Mouse (Mus musculus) adrenal gland, adult 18-20 months (tissue): Measurements from ENCODE around the gene Mark4. TPM values are rescaled to one million over a fixed set of nuclear protein-coding genes. Genes with fewer than 3 reads are reported as not detected.

Experiments used
- DNase-seq, 2 experiments: peaks; one replicate each; pipeline ENCODE4 v3.0.0; 2021 to 2022; ENCODE audit warnings: low spot score in 2 of 2
- long read RNA-seq, 2 experiments: library from polyadenylated mRNA; stranded (forward); transcript quantifications; one replicate each; pipeline ENCODE4 v2.0.0; 2021
- total RNA-seq, 2 experiments: library from RNA; stranded (reverse); gene quantifications; 1 replicate in 1 of 2; 2 replicates in 1 of 2; pipeline ENCODE4 v1.2.3; 2021

The Mark4 gene
- total RNA-seq = 10 to 100 TPM; 35.9 to 54.0 TPM
- long read RNA-seq, experiment 1, transcript Mark4-201 (17 exons, 3,886 nt) = major isoform, 16 of 30 reads
- long read RNA-seq, experiment 1, partial matches to known transcripts = 8 of 30 reads
- long read RNA-seq, experiment 1, other reads (novel, unspliced or antisense) = 5 of 30 reads
- long read RNA-seq, experiment 2, transcript Mark4-201 (17 exons, 3,886 nt) = major isoform, 6 of 30 reads
- long read RNA-seq, experiment 2, partial matches to known transcripts = 17 of 30 reads
- long read RNA-seq, experiment 2, other reads (novel, unspliced or antisense) = 6 of 30 reads

DNA sequence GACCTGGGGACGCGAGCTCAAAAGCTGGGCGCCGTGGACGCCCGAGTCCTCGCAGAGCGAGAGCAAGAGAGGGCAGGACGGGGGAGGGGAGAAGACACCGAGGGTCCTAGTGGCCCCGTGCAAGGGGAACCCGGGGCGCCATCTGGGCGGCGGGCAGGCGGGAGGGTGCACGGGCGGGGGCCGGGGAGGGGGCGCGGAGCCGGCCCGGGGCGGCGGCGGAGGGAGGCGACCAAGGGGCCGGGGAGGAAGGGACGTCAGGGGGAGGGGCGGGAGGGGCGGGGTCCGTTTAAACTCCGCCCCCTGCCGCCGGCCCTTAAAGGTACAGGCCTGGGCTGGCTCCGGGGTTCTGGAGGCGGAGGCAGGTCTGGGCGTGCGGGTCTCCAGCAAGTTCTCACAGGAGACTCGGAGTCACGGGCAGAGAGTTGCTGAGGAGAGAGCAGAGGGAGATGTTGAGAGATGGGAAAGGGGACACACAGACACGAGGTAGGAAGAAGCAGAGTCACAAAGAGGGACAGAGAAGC lies at the start of gene Mark4:
Gene Mark4, minus strand, starts transcription at position 231 of the 521 bp plus-strand sequence.
- DNase-seq = peak; percentile 80

DNA sequence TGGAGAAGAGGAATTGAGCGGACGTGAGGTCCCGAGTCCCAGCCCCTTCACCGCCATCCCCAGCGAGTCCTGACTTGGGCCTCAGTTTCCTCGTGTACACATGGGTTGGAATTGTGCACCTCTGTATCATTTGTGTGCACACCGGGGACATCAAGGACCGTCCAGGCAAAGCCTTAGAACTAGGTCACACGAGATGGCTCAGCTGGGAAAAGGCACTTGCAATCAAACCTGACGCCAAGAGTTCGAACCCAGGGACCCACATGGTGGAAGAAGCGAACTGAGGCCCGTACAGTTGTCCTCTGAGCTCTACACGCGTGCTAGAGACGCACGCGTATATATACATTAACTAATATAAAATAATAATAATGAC lies 49.0 kb upstream of the Mark4 start:
- no peak for DNase-seq

DNA sequence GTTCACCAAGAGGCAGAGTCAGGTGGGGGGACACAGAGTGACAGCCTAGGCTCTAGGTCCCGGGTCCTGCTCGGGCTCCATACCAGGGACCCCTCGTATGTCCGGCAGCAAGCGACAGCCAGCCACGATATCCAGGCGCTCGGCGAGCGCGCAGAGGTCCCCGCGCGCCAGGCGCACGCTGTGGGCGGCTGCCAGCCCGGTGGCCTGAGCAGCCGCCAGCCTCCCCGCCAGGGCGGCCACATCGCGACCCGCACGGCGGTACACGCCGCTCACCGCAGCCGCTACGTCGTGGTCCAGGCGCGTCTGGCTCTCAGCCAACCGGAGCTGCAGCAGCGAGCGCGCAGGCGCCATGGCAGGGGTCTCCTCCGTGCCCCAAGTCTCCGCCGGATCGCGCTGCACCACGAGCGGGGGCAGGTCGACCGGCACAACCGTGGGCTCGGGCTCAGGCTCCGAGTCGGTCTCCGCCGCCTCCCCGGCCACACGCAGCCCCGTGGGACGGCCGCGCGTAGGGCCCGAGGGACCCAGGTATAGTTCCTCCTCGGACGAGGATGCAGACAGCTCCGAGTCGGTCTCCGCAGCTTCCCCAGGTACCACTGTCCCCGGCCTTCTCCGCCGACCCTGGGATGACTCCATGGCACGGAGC lies 48.5 kb upstream of the Mark4 start:
- DNase-seq = peak; percentile 61 to 71

DNA sequence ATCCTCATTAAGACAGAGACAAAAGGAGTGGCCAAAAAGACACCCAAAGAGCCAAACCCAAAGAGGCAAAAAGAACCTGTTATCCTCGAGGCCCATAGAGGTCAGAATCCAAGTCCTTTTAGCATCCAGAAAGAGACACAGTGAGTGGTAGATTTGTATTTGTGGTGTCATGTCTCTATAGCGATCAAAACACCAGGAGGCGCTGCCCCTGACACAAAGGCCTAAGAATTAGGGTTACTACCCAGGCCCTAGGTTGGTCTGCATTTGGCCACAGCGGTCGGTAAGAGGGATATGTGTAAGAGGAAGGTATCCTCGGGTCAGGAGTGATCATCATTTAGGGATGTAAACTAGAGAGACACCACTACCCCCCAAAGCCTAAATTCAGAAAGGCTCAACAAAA lies 47.7 kb upstream of the Mark4 start:
- DNase-seq = no peak

DNA sequence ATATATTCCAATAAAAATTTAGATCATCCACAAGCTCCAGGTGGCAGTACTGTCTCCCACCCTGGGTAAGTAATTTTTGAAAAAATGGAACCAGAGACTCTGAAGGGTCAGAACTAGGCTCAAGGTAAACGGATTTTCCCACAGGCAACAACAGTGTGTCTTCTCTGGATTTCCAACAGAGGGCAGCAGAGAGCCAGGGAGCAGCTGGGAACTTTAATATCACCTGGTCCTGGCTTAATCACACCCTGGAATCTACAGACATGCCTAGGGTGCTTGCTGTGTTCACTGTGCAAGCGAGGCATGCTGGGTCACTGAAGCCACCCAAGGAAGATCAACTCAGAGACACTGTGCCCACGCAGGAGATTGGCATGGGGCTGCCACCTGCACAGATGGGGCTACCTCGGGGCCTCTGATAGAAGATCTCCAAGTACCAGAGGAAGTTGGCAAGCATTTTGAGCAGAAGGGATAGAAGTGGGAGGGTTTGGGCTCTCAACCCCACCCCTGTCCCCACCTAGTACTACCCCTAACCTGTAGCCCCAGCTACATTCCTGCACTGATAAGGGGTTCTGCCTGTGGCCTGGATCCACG lies 45.0 kb upstream of the Mark4 start:
- DNase-seq = peak; percentile 53 to 57

DNA sequence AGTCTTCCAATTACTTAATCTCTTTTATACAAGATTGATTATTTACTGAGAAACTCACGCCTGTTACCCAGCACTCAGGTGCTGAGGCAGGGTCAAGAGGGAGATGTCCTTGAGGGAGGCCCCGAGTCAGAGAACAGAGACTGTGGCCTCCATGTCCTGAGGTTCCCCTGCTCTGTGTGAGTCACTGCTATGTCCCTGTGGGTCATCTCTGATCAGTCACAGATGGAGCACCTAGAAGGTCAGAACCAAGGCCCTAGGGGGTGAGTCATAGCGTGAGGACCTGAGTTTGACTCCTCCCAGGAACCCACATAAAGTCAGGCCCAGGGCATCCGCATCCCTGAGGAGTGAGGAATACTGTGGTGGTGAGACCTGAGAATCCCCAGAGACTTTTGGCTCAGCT lies 43.0 kb upstream of the Mark4 start:
- DNase-seq = peak in 1 of 2 experiments; percentile 55

DNA sequence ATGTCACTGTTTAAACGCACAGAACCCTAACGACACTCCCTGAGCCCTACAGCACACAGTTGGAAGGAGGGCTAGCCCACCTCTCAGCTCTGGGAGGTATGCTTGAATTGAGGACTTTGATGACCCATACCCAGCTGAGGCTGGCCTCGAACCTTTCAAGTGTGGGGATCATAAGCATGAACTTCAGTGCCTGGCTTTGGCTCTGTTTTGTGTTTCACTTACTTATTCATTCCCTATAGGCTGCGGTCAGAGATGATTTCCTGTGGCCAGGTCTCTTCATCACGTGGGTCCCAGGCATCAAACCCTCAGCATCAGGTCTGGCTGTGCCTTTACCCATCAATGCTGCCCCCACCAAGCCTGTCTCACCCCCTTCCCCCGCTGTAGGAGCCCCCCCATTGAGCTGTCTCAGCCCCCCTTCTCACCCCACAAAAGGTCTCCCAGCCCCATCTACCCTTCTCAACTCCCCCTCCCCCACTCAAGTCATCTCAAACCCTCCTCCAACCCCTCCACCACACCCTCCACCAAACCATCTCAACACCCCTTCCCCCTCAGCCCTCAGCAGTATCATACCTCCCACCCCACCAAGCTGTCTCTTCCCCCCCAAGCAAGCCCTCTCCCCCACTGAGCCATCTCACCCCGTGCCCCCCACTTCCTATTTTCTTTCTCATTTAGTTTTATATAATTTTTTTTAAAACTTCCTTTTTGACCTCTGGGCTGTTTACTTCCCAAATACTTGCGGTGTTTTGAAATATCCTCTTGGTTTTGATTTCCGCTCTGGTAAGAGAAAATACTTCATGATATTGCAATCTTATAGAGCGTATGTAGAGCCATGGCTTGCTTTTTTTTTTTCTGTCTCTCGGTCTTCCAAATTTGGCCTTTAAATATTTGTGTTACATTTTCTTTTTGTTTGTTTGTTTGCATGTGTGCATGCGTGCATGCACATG lies 42.1 kb upstream of the Mark4 start:
- no peak for DNase-seq

DNA sequence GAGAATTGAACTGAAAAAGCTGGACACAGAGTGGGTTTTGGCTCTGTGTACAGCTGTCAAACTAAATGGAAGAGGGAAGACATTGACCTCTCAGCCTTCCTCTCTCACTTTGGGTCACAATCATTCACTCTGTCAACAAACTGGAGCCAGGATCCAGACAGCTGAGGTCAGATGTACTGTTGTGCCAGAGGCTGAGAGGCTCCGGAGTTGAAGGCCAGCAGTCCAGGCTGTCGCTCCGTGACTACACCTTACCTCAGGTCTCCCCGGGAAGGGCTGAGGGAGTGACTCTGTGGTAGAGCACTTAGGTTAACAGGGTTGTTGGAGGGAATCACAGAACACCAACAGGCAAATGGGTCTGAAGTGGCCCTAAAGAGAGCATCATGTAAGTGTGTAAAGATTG lies 39.7 kb upstream of the Mark4 start:
- peak in 1 of 2 experiments; percentile 50 for DNase-seq

DNA sequence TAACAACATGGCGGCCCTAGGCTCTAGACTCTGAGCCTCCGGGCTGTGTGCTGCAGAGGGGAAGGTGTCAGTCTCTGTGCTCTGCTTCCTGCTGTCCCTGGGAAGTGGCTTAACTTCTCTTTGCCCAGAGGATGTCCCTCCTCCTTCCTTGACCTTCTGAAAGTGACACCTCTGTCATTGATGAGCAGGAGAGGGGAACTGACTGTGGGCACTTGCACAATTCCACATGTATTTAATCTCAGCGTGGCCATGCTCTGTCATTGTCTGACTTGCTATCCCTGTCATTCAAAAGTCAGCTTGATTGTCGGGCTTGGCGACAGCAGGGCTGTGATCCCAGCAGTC lies 37.6 kb upstream of the Mark4 start:
- DNase-seq = no peak

DNA sequence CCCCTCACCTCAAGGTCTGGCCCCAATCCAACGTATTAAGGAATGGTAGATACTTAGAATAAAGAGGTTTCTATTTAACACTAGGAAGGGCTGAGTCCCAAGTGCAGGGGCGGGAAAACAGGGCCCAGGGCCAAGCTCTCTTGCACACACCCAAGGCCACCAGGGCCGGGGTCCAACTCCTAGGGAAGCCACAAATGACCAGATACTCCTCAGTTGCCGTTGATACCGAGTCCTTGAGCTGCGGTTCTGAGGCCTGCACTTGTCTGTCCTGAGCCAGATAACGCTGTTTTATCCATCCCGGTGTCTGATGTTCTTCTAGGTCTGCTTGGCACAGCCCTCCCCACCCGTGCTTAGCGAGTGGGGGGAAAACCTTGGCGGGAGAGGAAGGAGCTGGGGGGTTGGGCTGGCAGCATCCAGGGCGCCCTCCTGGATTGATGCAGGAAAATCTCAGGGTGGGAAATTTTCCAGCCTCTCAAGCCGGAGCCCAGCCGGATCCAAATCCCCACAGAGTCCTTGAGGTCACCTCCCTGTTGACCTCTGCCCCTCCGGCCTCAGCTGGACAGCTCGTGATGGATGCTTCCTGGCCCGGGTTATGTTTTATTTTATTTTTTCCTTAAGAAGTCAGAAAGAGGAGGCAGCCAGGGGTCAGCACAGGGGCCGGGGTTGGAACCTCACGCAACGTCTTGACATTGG lies 37.0 kb upstream of the Mark4 start:
- peak; percentile 51 to 64 for DNase-seq

DNA sequence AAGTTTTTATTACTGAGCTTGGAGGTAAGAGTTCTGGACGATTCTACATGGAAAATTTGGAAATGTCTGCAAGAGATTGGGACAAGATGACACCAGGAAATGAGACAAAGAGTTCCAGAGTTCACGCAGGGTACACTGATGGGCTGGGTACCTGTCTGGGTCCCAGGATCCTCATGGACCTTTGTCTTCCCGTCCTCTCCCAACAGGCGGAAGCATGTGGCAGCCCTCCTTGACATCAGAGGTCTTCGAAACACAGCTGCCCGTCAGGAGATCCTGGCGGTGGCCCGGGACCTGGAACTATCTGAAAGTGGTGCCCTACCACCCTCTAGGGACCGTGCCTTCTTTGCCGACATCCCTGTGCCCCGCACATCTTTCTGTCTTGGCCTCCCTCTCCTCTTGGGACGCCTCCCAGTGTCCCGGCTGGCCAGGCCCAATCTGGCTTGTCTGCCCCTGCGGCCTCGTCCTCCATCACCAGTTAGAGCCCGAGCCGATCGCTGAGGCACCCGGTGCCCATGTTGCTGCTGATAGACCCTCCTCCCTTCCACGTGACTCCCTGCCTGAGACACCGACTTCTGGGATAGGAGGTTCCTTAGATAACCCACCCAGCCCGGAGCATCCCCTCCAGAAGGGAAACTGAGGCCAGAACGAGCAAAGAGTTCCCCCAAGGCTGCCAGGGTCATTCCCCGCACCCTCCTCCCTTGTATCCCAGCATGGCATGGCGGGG lies 36.3 kb upstream of the Mark4 start:
- DNase-seq = no peak

DNA sequence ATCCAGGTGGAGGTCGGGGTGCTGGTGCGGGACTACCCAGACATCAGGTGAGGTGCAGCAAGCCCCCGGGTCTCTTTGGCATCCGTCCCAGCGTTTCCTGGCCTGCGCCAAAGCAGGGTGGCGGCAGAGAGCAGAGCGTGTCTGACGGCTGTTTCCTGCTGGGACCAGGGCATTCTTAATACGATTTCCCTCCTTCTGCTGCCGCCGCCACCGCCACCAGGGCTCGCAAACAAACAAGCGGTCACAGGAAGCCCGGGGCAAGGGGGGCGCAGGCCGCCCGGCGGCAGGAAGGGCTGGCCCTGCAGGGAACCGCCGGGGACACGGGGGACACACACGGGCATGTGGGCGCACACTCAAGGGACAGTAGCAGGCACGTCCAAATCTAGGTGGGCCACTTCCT lies 33.1 kb upstream of the Mark4 start:
- peak; percentile 55 to 63 for DNase-seq

DNA sequence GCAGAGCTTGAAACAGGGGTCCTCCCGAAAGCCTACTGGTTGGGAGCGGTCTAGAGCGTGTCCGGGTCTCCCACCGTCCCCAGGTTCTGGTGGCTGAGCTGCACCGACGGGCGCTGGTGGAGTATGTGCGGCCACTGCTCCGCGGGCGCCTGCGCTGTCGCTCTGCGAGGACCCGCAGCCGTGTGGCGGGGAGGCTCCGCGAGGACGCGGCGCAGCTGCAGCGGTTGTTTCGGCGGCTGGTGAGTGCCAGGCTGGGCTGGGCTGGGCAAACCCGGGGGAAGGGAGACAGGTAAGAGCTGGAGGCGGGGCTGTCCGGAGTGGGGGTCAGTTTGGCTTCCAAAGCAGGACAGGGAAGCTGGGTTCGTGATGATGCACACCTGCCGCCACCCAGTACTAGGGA lies 30.9 kb upstream of the Mark4 start:
- no peak for DNase-seq

DNA sequence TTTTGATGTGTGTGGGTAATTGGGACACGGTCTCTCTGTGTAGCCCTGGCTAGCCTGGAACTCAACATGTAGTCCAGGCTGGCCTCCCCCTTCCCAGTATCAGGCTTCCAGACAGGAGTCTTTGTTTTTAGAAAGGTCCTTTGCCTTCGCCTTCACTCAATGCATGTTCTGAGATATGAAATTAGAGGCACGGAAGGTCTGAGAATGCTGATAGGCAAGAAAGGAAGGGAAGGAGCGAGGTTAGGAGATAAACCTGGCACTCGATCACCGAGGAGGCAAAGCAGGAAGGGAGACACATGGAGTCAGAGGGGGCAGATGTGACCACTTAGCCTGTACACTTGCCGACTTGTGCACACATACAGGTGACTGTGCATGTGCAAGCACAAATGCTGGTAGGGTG lies 27.9 kb upstream of the Mark4 start:
- DNase-seq = no peak

DNA sequence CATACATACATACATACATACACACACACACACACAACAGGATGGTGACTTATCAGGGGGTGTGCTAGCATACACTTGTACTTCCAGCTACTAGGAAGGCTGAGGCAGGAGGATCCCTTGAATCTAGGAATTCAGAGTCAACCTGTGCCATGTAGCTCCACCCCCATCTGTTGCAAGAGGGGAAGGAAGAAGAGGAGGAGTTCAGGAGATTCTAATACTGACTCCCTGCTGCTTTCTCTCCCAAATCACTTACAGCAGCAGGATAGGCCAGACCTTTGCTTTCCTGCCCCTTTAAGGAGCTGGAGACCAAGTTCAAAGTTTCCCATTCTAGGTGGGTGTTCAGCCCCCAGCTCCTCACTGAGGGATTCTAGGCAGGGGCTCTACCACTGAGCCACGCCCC lies 26.9 kb upstream of the Mark4 start:
- no peak for DNase-seq

DNA sequence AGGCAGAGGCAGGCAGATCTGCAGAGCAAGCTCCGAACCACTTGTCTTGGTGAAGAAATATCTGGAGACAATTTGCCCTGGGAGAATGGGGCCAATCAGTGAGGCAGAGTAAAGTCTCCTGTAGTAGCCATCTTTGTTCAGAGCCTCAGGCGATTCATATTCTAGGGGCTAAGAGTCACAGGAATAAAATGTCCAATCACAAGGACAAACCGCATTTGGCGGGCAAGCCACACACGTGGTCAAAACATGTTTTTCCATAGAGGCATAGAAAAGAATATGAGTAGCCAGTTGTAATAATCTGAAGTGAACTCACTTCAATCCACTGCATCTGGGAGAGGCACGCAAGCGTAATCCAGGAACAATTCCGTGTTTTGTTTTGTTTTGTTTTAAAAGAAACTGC lies 24.7 kb upstream of the Mark4 start:
- DNase-seq = no peak

DNA sequence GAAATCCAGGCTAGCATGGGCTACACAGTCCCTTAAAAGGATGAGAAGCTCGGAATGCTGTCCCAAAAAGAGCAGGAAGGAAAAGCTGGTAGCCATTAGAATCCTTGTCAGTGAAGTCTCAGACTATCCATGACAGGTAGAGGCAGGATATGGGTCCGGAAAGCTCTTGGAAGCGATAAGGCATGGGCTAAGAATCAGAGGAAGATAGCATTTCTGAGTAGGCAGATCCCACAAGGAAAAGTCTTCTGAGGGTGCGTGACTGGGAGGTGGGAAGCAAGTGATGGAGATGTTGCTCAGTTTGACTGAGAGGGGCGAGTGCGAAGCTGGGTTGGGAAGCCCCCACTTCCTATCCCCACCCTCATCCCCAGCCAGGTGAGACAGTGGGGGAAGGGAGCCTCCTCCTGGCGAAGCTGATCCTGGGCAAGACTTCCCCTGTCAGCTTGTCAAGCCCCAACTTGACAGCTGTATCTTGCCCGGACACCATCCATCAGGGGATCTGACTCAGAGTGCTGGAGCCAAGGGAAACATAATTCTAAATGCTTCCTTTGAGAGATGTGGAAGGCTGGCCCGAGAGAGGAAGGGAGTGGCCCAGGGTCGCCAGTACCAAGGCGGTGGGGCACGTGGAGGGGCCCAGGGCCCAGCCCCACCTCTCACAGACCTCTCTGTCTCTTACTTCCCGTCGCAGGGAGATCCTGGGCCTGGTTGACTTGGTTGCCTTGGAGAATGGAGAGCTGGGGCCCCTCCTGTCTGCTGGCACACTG lies 19.2 kb upstream of the Mark4 start:
- DNase-seq = no peak

DNA sequence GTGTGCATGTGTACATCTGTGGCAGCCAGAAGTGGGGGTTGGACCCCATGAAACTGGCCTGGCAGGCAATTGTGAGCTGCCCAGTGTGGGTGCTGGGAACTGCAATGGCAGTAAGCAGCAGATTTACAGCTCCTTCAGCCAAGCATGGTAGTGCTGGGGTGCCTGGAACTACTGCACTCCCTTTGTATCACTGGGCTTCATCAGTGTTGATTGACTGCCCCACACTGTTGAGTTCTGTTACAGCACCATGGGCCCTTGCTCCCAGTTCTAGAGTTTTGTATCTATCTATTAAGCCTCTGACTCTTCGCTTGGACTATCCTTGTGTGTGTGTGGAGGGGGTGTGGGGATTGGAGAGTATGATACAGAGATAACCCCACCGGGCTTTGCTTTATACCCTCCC lies 18.5 kb upstream of the Mark4 start:
- no peak for DNase-seq

DNA sequence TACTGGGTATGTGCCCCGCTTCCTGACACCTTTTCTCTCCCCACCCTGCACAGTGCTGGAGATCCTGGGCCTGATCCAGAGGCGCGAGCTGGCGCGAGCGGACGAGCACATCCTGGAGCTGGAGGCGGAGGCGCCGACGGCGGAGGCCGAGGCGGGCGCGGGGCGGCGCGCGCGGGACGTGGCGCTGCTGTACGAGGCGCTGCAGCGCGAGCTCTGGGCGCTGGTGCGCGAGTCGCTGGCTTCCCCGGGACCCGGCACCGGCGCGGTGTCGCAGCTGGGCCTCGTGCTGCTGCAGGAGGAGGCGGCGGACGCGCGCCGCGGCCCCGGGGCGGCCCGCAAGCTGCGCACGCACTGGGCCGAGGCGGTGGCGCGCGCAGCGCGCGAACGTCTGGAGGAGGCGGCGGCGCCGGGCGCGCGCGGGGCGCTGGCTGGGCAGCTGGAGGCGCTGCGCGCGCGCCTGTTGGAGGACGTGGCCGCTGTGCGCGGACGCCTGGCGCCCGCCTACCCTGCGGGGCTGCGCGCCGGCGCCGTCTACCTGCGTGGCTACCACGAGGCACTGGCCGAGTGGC lies 15.3 kb upstream of the Mark4 start:
- DNase-seq = peak; percentile 67 to 71
